Mouse (Mus musculus): Measurements from ENCODE around the gene Ccl25. TPM values are rescaled to one million over a fixed set of nuclear protein-coding genes. Genes with fewer than 3 reads are reported as not detected.
"Not testable (repeated sequence)": the region's sequence is repeated elsewhere in the genome, so short reads cannot be mapped to it uniquely, and the experiment has no call there.

The Ccl25 gene
- polyA plus RNA-seq, 1 experiment: 1.6 TPM

- no peak overlapping the region for H3K27ac ChIP-seq (ENCODE audit: insufficient read depth, low read length)
- H3K36me3 ChIP-seq (ENCODE audit: control insufficient read depth, insufficient read depth, low read length): no peaks in the 10 kb centered on the region
- no peaks in the 10 kb centered on the region for H3K4me1 ChIP-seq (ENCODE audit: control insufficient read depth, insufficient read depth, insufficient read length)
- WGBS: 24% methylated on average over 16 of the region's 16 CpGs
- DNase-seq (ENCODE audit: low read depth in 1 of 2, low spot score in 2 of 2): no peak
- TF ChIP-seq POLR2A (IDR thresholded peaks at IDR 0.05; ENCODE audit: low read depth, low read length) (no peak), CTCF (IDR thresholded peaks at IDR 0.05; ENCODE audit: extremely low read depth, insufficient read depth, insufficient read length, insufficient replicate concordance) (no peak)
- H3K4me3 ChIP-seq (ENCODE audit: extremely low read depth, insufficient read depth, insufficient read length): no peak overlapping the region
- H3K27me3 ChIP-seq (ENCODE audit: control insufficient read depth, insufficient read depth, low read length): peaks cover 2% of the 10 kb centered on the region; the same call in 1 of the 2 replicates
These were observed 79.9 kb downstream of the Ccl25 start for GRCm38 (mm10) chr8:4404880-4405261.

- not testable (repeated sequence) for H3K27ac ChIP-seq (ENCODE audit: insufficient read depth, low read length); H3K36me3 ChIP-seq (ENCODE audit: control insufficient read depth, insufficient read depth, low read length); H3K4me3 ChIP-seq (ENCODE audit: extremely low read depth, insufficient read depth, insufficient read length); DNase-seq (ENCODE audit: low read depth in 1 of 2, low spot score in 2 of 2); H3K4me1 ChIP-seq (ENCODE audit: control insufficient read depth, insufficient read depth, insufficient read length); H3K27me3 ChIP-seq (ENCODE audit: control insufficient read depth, insufficient read depth, low read length)
- 45% methylated on average over 6 of the region's 6 CpGs for WGBS
These were observed 83.4 kb downstream of the Ccl25 start for GRCm38 (mm10) chr8:4408425-4408824.

Other genes with a start within 250 kb of the Ccl25 start
- gene Cd209f, start 219.4 kb upstream of the Ccl25 start, polyA plus RNA-seq (2012; rRNA removed): 2.8 and 10.7 TPM in 2 replicates
- 1.1 and 4.6 TPM in 2 replicates for gene Cd209g, start 191.1 kb upstream of the Ccl25 start, polyA plus RNA-seq (2012; rRNA removed)
- gene Evi5l, start 158.6 kb upstream of the Ccl25 start, polyA plus RNA-seq (2012; rRNA removed): 10.2 and 12.9 TPM in 2 replicates
- gene Prr36, start 107.8 kb upstream of the Ccl25 start, polyA plus RNA-seq (2012; rRNA removed): 0.14 and 0.16 TPM in 2 replicates
- 0.02 and 0.06 TPM in 2 replicates for gene Lrrc8e, start 98.4 kb upstream of the Ccl25 start, polyA plus RNA-seq (2012; rRNA removed)
- 24.9 and 28.7 TPM in 2 replicates for gene Map2k7, start 86.5 kb upstream of the Ccl25 start, polyA plus RNA-seq (2012; rRNA removed)
- gene Gm49320, start 86.3 kb upstream of the Ccl25 start, polyA plus RNA-seq (2012; rRNA removed): 0.63 and 1.2 TPM in 2 replicates
- 13.9 and 25.2 TPM in 2 replicates for gene Tgfbr3l, start 77.0 kb upstream of the Ccl25 start, polyA plus RNA-seq (2012; rRNA removed)
- 19.6 and 22.9 TPM in 2 replicates for gene Snapc2, start 72.1 kb upstream of the Ccl25 start, polyA plus RNA-seq (2012; rRNA removed)
- 4.1 and 4.4 TPM in 2 replicates for gene Ctxn1, start 65.9 kb upstream of the Ccl25 start, polyA plus RNA-seq (2012; rRNA removed)
- 42.1 and 42.8 TPM in 2 replicates for gene Timm44, start 49.3 kb upstream of the Ccl25 start, polyA plus RNA-seq (2012; rRNA removed)
- 19.3 and 23.2 TPM in 2 replicates for gene Elavl1, start 203 bp downstream of the Ccl25 start, polyA plus RNA-seq (2012; rRNA removed)
- gene Cers4, start 167.8 kb downstream of the Ccl25 start, polyA plus RNA-seq (2012; rRNA removed): 40.8 and 42.1 TPM in 2 replicates